Mouse (Mus musculus) CH12.LX (cell line): Measurements from ENCODE around the gene Kpna7.

Experiments used
- CHD2 ChIP-seq: IDR thresholded peaks from 2 replicates; pipeline ENCODE4 v1.6.1; 2011; ENCODE audit warnings: low read length, improper control_type of control experiment
- CTCF ChIP-seq, 2 experiments: IDR thresholded peaks in 1 of 2; conservative IDR thresholded peaks in 1 of 2; 2 replicates each; pipeline ENCODE4 v1.5.1; 2011 to 2012; ENCODE audit warnings: low read depth in 2 of 2, low read length in 2 of 2, improper control_type of control experiment in 1 of 2, inconsistent platforms in 1 of 2, mild to moderate bottlenecking in 1 of 2, moderate library complexity in 1 of 2
- E2F4 ChIP-seq: IDR thresholded peaks from 2 replicates; pipeline ENCODE4 v1.6.1; 2011; ENCODE audit warnings: low read depth, low read length, improper control_type of control experiment; ENCODE audit not compliant: insufficient replicate concordance
- ELF1 ChIP-seq: IDR thresholded peaks from 2 replicates; pipeline ENCODE4 v1.6.1; 2014; ENCODE audit warnings: low read depth, mild to moderate bottlenecking, inconsistent platforms, low read length, improper control_type of control experiment
- EP300 ChIP-seq: IDR thresholded peaks from 2 replicates; pipeline ENCODE4 v1.6.1; 2011; ENCODE audit warnings: low read length, improper control_type of control experiment
- HCFC1 ChIP-seq: IDR thresholded peaks from 2 replicates; pipeline ENCODE4 v1.6.1; 2012; ENCODE audit warnings: low read depth, mild to moderate bottlenecking, inconsistent platforms, low read length, improper control_type of control experiment
- JUND ChIP-seq: conservative IDR thresholded peaks from 2 replicates; pipeline ENCODE4 v1.6.1; 2011; ENCODE audit warnings: low read depth, low read length, improper control_type of control experiment
- MAFK ChIP-seq: IDR thresholded peaks from 2 replicates; pipeline ENCODE4 v1.6.1; 2011; ENCODE audit warnings: low read length, improper control_type of control experiment; ENCODE audit not compliant: insufficient replicate concordance
- MXI1 ChIP-seq: IDR thresholded peaks from 2 replicates; pipeline ENCODE4 v1.6.1; 2011; ENCODE audit warnings: mild to moderate bottlenecking, low read depth, low read length, improper control_type of control experiment
- MYC ChIP-seq: IDR thresholded peaks from 2 replicates; pipeline ENCODE4 v1.6.1; 2011; ENCODE audit warnings: low read depth, mild to moderate bottlenecking, improper control_type of control experiment, low read length
- NELFE ChIP-seq: IDR thresholded peaks from 2 replicates; pipeline ENCODE4 v1.6.1; 2011; ENCODE audit warnings: low read depth, low read length, improper control_type of control experiment
- POLR2A ChIP-seq: IDR thresholded peaks from 2 replicates; pipeline ENCODE4 v1.6.1; 2011; ENCODE audit warnings: low read depth, mild to moderate bottlenecking, improper control_type of control experiment, low read length
- TBP ChIP-seq: conservative IDR thresholded peaks from 2 replicates; pipeline ENCODE4 v1.6.1; 2011; ENCODE audit warnings: low read depth, low read length, improper control_type of control experiment
- ZKSCAN1 ChIP-seq: IDR thresholded peaks from 2 replicates; pipeline ENCODE4 v1.6.1; 2012; ENCODE audit warnings: low read depth, inconsistent platforms, low read length, improper control_type of control experiment, borderline replicate concordance

- TF ChIP-seq POLR2A (no peak), ZKSCAN1 (no peak), MYC (no peak), MAFK (no peak), CHD2 (no peak), TBP (no peak), ELF1 (no peak), CTCF (conservative IDR thresholded peaks at IDR 0.05 in 1 of 2, IDR thresholded peaks at IDR 0.05 in 1 of 2; ENCODE audit: low read depth in 2 of 2, low read length in 2 of 2) (no peak), EP300 (no peak), NELFE (no peak), JUND (no peak), E2F4 (no peak), HCFC1 (no peak), MXI1 (no peak)
Measured at GRCm38 (mm10) chr5:144948422-144948821, 135.4 kb downstream of the Kpna7 start.
